ENCODE assay signal across 11 mouse cellular contexts in genomic region chr7:79563675-79564074, GRCm38 (mm10). TPM values are rescaled to one million over a fixed set of nuclear protein-coding genes. Genes with fewer than 3 reads are reported as not detected.
DNase-seq lines count a peak whose midpoint lies in the region; ATAC-seq and TF ChIP-seq lines count a peak whose summit lies in the region.
"Had no signal": no experiment of that assay in that cellular context is flagged by ENCODE, and none has a peak within 500 bp of the region (broad histone marks: within the 10 kb centered on the region; RNA-seq: fewer than 3 reads in every experiment).

No protein-coding gene starts in this region.

- intact Hi-C loops in left cerebral cortex, postnatal 4 days (cut with DNase I) = no loop called here

- H3K9me3 ChIP-seq in neural tube, embryonic 12.5 days = no peaks in the 10 kb centered on the region
- H3K9me3 ChIP-seq: liver, embryonic 13.5 days; neural tube, embryonic 13.5 days had no signal

- TF ChIP-seq POLR2A in cerebellum, adult 2 months (IDR thresholded peaks at IDR 0.05; ENCODE audit: borderline replicate concordance, insufficient read depth, low read length) = no peak
- no peak for TF ChIP-seq POLR2A in embryonic fibroblast, embryonic 13.5 days (IDR thresholded peaks at IDR 0.05; ENCODE audit: low read depth, low read length)

- WGBS in cerebellum, adult 2 months = 29% methylated on average over 13 of the region's 13 CpGs
- 21% methylated on average over 13 of the region's 13 CpGs for WGBS in neural tube, embryonic 12.5 days

- no peak overlapping the region for H3K9ac ChIP-seq in neural tube, embryonic 12.5 days
- H3K9ac ChIP-seq: liver, embryonic 13.5 days; neural tube, embryonic 13.5 days had no signal

- H3K4me3 ChIP-seq in cerebellum, adult 2 months (replicated peaks; ENCODE audit: insufficient read depth, low read depth, low read length) = no peak overlapping the region
- no peak overlapping the region for H3K4me3 ChIP-seq in embryonic fibroblast, embryonic 13.5 days (ENCODE audit: insufficient read depth, low read length)
- no peak overlapping the region for H3K4me3 ChIP-seq in neural tube, embryonic 12.5 days
- H3K4me3 ChIP-seq: liver, embryonic 13.5 days; neural tube, embryonic 13.5 days had no signal

- H3K27me3 ChIP-seq in cerebellum, adult 2 months (ENCODE audit: control insufficient read depth, insufficient read depth, low read length) = no peaks in the 10 kb centered on the region
- H3K27me3 ChIP-seq in neural tube, embryonic 12.5 days (replicated peaks) = peaks cover 9% of the 10 kb centered on the region; the same call in 1 of the 2 replicates

- H3K27ac ChIP-seq in cerebellum, adult 2 months (ENCODE audit: insufficient read depth, low read length) = no peak overlapping the region
- no peak overlapping the region for H3K27ac ChIP-seq in embryonic fibroblast, embryonic 13.5 days (ENCODE audit: insufficient read depth, low read length)
- H3K27ac ChIP-seq in neural tube, embryonic 12.5 days = no peak overlapping the region
- H3K27ac ChIP-seq: liver, embryonic 13.5 days; neural tube, embryonic 13.5 days had no signal

- DNase-seq in cerebellum, adult 2 months = no peak
- no peak for DNase-seq in cerebellum, adult 11-12 months
- peak; percentile 59 for DNase-seq in left cerebral cortex, postnatal 4 days
- DNase-seq in left cerebral cortex, adult 9 months (ENCODE audit: low spot score in 2 of 2) = no peak
- no peak for DNase-seq in Muller cell, postnatal 12 days (ENCODE audit: inconsistent ontology term)
- no peak for DNase-seq in urinary bladder, postnatal 10 days (ENCODE audit: low spot score)
- DNase-seq: liver, embryonic 13.5 days had no signal

- H3K4me1 ChIP-seq in cerebellum, adult 2 months (ENCODE audit: control insufficient read depth, insufficient read depth, low read length) = no peaks in the 10 kb centered on the region
- H3K4me1 ChIP-seq in embryonic fibroblast, embryonic 13.5 days (ENCODE audit: control insufficient read depth, insufficient read depth, low read length) = no peaks in the 10 kb centered on the region
- H3K4me1 ChIP-seq in neural tube, embryonic 12.5 days = no peaks in the 10 kb centered on the region
- H3K4me1 ChIP-seq: liver, embryonic 13.5 days had no signal

- ATAC-seq in neural tube, embryonic 12.5 days (ENCODE audit: low FRiP score, low read depth) = peak; percentile 53; the same call in 1 of the 2 replicates
- ATAC-seq: inflammation-experienced regulatory T-cells, adult 6 months had no signal

- no peaks in the 10 kb centered on the region for H3K36me3 ChIP-seq in neural tube, embryonic 12.5 days
- H3K36me3 ChIP-seq: liver, embryonic 13.5 days; neural tube, embryonic 13.5 days had no signal

- H3K4me2 ChIP-seq in neural tube, embryonic 12.5 days (replicated peaks) = no peak overlapping the region
- H3K4me2 ChIP-seq: liver, embryonic 13.5 days; neural tube, embryonic 13.5 days had no signal

- peak; percentile 43; the same call in 1 of the 2 replicates for TF ChIP-seq CTCF in cerebellum, adult 2 months (IDR thresholded peaks at IDR 0.05; ENCODE audit: borderline replicate concordance, insufficient read depth, low read depth, low read length)
- TF ChIP-seq CTCF in embryonic fibroblast, embryonic 13.5 days (IDR thresholded peaks at IDR 0.05; ENCODE audit: borderline replicate concordance, insufficient read depth, low read length) = peak; percentile 8; the same call in 1 of the 2 replicates

RNA-seq across cellular contexts. Expression of gene Rhcg, which starts 53.8 kb away (rescaled TPM):
- polyA plus RNA-seq in cerebellum, adult 2 months (2012; rRNA removed) = 0.13 and 0.19 TPM in 2 replicates
- 1 to 10 TPM; 2.4 to 3.7 TPM for total RNA-seq in left cerebral cortex, postnatal 4 days (2021)
- not detected in 2 replicates for polyA plus RNA-seq in embryonic fibroblast, embryonic 13.5 days (2011; ENCODE audit: insufficient read length, low read depth, missing spikeins)
- 3.3 and 3.6 TPM in 2 replicates for polyA plus RNA-seq in neural tube, embryonic 12.5 days (2016; fragmentation: Nextera tagmentation; extraction: Ambion mirVana)
- polyA plus RNA-seq: inflammation-experienced regulatory T-cells, adult 6 months had no signal
